Mouse (Mus musculus) pancreas, adult 10 weeks (tissue): ENCODE measurements around the gene Sgcb. TPM values are rescaled to one million over a fixed set of nuclear protein-coding genes. Genes with fewer than 3 reads are reported as not detected.

Experiments used
- polyA plus RNA-seq: library from polyadenylated mRNA; stranded (reverse); fragments of 350-450 nt; fragmentation: Illumina TruSeq; extraction: RNeasy Lipid Tissue Mini Kit (QIAGEN cat#74804); gene quantifications from one replicate; pipeline ENCODE4 v1.2.3, GENCODE M21; 2015; ENCODE audit warnings: low read depth, low replicate concordance; ENCODE audit not compliant: insufficient read depth

The Sgcb gene
- 2.5 TPM for polyA plus RNA-seq

GRCm38 (mm10) chr5:73647261-73647900, at the start of gene Sgcb:
Gene Sgcb (minus strand): TSS chr5:73647790.

GRCm38 (mm10) chr5:73651061-73651854, 3.7 kb upstream of the Sgcb start, which contains the start of gene Spata18:
Gene Spata18 (plus strand): TSS chr5:73651379.

DNA sequence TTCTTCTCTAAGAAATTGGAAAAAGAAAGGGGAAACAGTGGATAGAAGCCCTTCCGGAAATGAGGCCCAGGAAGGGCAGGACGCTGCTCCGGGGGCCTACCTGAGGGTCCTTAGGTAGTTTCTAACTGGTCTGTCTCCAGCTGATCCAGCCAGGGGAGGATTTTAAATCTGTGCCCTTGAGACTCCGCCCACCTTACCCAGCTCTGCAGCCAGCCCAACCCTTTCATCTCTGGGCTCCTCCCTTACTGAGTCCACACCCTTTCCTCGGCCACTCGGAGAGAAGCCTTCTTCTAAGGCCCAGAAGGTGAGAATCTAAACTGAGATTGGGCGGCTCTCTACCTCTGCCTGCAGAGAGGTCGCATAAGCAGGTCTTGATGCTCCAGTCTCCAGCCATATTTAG, 15.3 kb downstream of the Sgcb start, which contains the start of gene Lrrc66:
TSS of gene Lrrc66 (minus strand) at position 236 of the 400 bp plus-strand sequence.

Other genes starting within 250 kb of the Sgcb start
- not detected for gene Cwh43, start 241.7 kb downstream of the Sgcb start, polyA plus RNA-seq
- 2.7 TPM for gene Dcun1d4, start 166.8 kb downstream of the Sgcb start, polyA plus RNA-seq
- gene Lrrc66, start 15.3 kb downstream of the Sgcb start, polyA plus RNA-seq, result not detected
- gene Spata18, start 3.6 kb upstream of the Sgcb start, polyA plus RNA-seq, result not detected